Mouse (Mus musculus) R1 (cell line): Measurements from ENCODE around the gene Timm23.
"Not testable (repeated sequence)": the region's sequence is repeated elsewhere in the genome, so short reads cannot be mapped to it uniquely, and the experiment has no call there.

Source experiments
- DNase-seq: peaks from one replicate; pipeline ENCODE4 v3.0.0-alpha.2; 2018; ENCODE audit warnings: low read depth, low spot score

Timm23 gene

GRCm38 (mm10) chr14:32165278-32166061, 36.2 kb downstream of the Timm23 start:
- DNase-seq: peak; percentile 95

GRCm38 (mm10) chr14:32164173-32165051, 37.3 kb downstream of the Timm23 start:
- DNase-seq: peak; percentile 18

GRCm38 (mm10) chr14:32163203-32163888, 38.4 kb downstream of the Timm23 start:
- DNase-seq: no peak

- no peak for DNase-seq
These were observed 39.5 kb downstream of the Timm23 start for GRCm38 (mm10) chr14:32162231-32162630.

GRCm38 (mm10) chr14:32161090-32161885, 40.4 kb downstream of the Timm23 start:
- peak; percentile 20 for DNase-seq

GRCm38 (mm10) chr14:32160563-32160962, 41.1 kb downstream of the Timm23 start:
- no peak for DNase-seq

GRCm38 (mm10) chr14:32159690-32160246, 41.9 kb downstream of the Timm23 start, which contains the start of gene Ncoa4:
Gene Ncoa4 (plus strand): TSS chr14:32159865.
- peak; percentile 100 for DNase-seq

GRCm38 (mm10) chr14:32159150-32159670, 42.5 kb downstream of the Timm23 start:
- DNase-seq: peak; percentile 95

- DNase-seq: no peak
These were observed 46.9 kb downstream of the Timm23 start for GRCm38 (mm10) chr14:32154758-32155157.

- no peak for DNase-seq
These were observed 48.5 kb downstream of the Timm23 start for GRCm38 (mm10) chr14:32153156-32153555.

- DNase-seq: no peak
These were observed 49.3 kb downstream of the Timm23 start for GRCm38 (mm10) chr14:32152243-32152965.

GRCm38 (mm10) chr14:32150872-32151271, 50.8 kb downstream of the Timm23 start:
- no peak for DNase-seq

- no peak for DNase-seq
These were observed 55.1 kb downstream of the Timm23 start for GRCm38 (mm10) chr14:32146578-32146977.

GRCm38 (mm10) chr14:32145809-32146511, 55.7 kb downstream of the Timm23 start:
- no peak for DNase-seq

GRCm38 (mm10) chr14:32145401-32145800, 56.3 kb downstream of the Timm23 start:
- DNase-seq: no peak

- no peak for DNase-seq
These were observed 57.0 kb downstream of the Timm23 start for GRCm38 (mm10) chr14:32144734-32145133.

- no peak for DNase-seq
These were observed 60.0 kb downstream of the Timm23 start, which contains the start of gene Msmb for GRCm38 (mm10) chr14:32141723-32142122. Gene Msmb (plus strand): TSS chr14:32142023.

- peak; percentile 65 for DNase-seq
These were observed 61.2 kb downstream of the Timm23 start for GRCm38 (mm10) chr14:32140359-32140965.

- not testable (repeated sequence) for DNase-seq
These were observed 65.2 kb downstream of the Timm23 start for GRCm38 (mm10) chr14:32136467-32136866.
